Mouse (Mus musculus) left cerebral cortex, adult 8-10 months (tissue): ENCODE data around the gene Ecel1. TPM values are rescaled to one million over a fixed set of nuclear protein-coding genes. Genes with fewer than 3 reads are reported as not detected.

ENCODE experiments used
- DNase-seq, 2 experiments: peaks; one replicate each; pipeline ENCODE4 v3.0.0; 2022; ENCODE audit warnings: low spot score in 2 of 2
- total RNA-seq, 4 experiments: library from RNA; stranded (reverse); gene quantifications; 2 replicates each; pipeline ENCODE4 v1.2.4; 2022

The Ecel1 gene
- total RNA-seq, 4 experiments from 2014 or later, result 15.6 to 23.3 (median 17.4) TPM

GRCm38 (mm10) chr1:87171312-87171711 is 15.0 kb upstream of the Ecel1 start:
- DNase-seq, result no peak

- no peak for DNase-seq
These were observed 14.1 kb upstream of the Ecel1 start for GRCm38 (mm10) chr1:87170458-87170857.

GRCm38 (mm10) chr1:87164796-87165184 is 8.5 kb upstream of the Ecel1 start:
- no peak for DNase-seq

- no peak for DNase-seq
These were observed 8.0 kb upstream of the Ecel1 start for GRCm38 (mm10) chr1:87164164-87164795.

- no peak for DNase-seq
These were observed 3.1 kb upstream of the Ecel1 start for GRCm38 (mm10) chr1:87159396-87159795.

- peak in 1 of 2 experiments; percentile 6 for DNase-seq
These were observed 656 bp downstream of the Ecel1 start for GRCm38 (mm10) chr1:87155531-87156198.

- DNase-seq, result no peak
These were observed 1.7 kb downstream of the Ecel1 start for GRCm38 (mm10) chr1:87154501-87155120.

- DNase-seq, result no peak
These were observed 2.4 kb downstream of the Ecel1 start for GRCm38 (mm10) chr1:87153776-87154500.

GRCm38 (mm10) chr1:87151286-87151685 is 5.0 kb downstream of the Ecel1 start:
- no peak for DNase-seq

- DNase-seq, result no peak
These were observed 6.9 kb downstream of the Ecel1 start for GRCm38 (mm10) chr1:87149422-87149821.

GRCm38 (mm10) chr1:87143141-87143540 is 13.2 kb downstream of the Ecel1 start:
- no peak for DNase-seq

GRCm38 (mm10) chr1:87142456-87142855 is 13.9 kb downstream of the Ecel1 start:
- no peak for DNase-seq

- no peak for DNase-seq
These were observed 14.8 kb downstream of the Ecel1 start for GRCm38 (mm10) chr1:87141550-87141949.

- no peak for DNase-seq
These were observed 24.5 kb downstream of the Ecel1 start for GRCm38 (mm10) chr1:87131803-87132202.

- peak; percentile 17 to 18 for DNase-seq
These were observed 28.9 kb downstream of the Ecel1 start for GRCm38 (mm10) chr1:87127206-87128030.

- no peak for DNase-seq
These were observed 31.6 kb downstream of the Ecel1 start, which contains the start of gene Akp3 for GRCm38 (mm10) chr1:87124673-87125072. Gene Akp3, plus strand, starts transcription at chr1:87124973.

GRCm38 (mm10) chr1:87114784-87115183 is 41.5 kb downstream of the Ecel1 start:
- DNase-seq, result no peak

- no peak for DNase-seq
These were observed 44.5 kb downstream of the Ecel1 start for GRCm38 (mm10) chr1:87111719-87112354.

GRCm38 (mm10) chr1:87108564-87108963 is 47.8 kb downstream of the Ecel1 start:
- no peak for DNase-seq

GRCm38 (mm10) chr1:87106536-87106935 is 49.8 kb downstream of the Ecel1 start:
- DNase-seq, result no peak

GRCm38 (mm10) chr1:87103936-87104335 is 52.4 kb downstream of the Ecel1 start:
- no peak for DNase-seq
